Mouse (Mus musculus) stomach, postnatal 0 days (tissue): ENCODE measurements at regions not wholly inside any gene's neighbourhood (a gene's known extent, or its start where the extent isn't known, plus 50 kb on each side); places are given as distances from the start of the nearest gene placed in this dataset.
A peak's percentile ranks its signal among the peaks of the same experiment; 100 is the strongest.

Experiments used
- ATAC-seq: fragments of 200-750 bp; cut with Nextera tagmentation; 2 replicates; pipeline ENCODE4 v1.8.0; 2017; ENCODE audit not compliant: low FRiP score, low TSS enrichment
- DNase-seq: peaks from one replicate; pipeline ENCODE4 v3.0.0-alpha.2; 2016; ENCODE audit warnings: low spot score
- H3K27ac ChIP-seq: fragments of 300-500 bp; sonication (generic); replicated peaks from 2 replicates; pipeline ENCODE4 v1.5.1; 2014; ENCODE audit warnings: mild to moderate bottlenecking, control low read depth
- H3K27me3 ChIP-seq: fragments of 300-500 bp; sonication (generic); 2 replicates; pipeline ENCODE4 v1.6.1; 2014; ENCODE audit warnings: low read length; ENCODE audit not compliant: control insufficient read depth, insufficient read depth
- H3K36me3 ChIP-seq: fragments of 300-500 bp; sonication (generic); 2 replicates; pipeline ENCODE4 v1.6.1; 2014; ENCODE audit warnings: low read length, mixed read lengths; ENCODE audit not compliant: control insufficient read depth, insufficient read depth
- H3K4me1 ChIP-seq: fragments of 300-500 bp; sonication (generic); replicated peaks from 2 replicates; pipeline ENCODE4 v1.6.1; 2014; ENCODE audit warnings: antibody characterized with exemption; ENCODE audit not compliant: control insufficient read depth, insufficient read depth
- H3K4me2 ChIP-seq: fragments of 300-500 bp; sonication (generic); replicated peaks from 2 replicates; pipeline ENCODE4 v1.6.1; 2014; ENCODE audit warnings: low read depth, mild to moderate bottlenecking, control low read depth, moderate library complexity
- H3K4me3 ChIP-seq: fragments of 300-500 bp; sonication (generic); 2 replicates; pipeline ENCODE4 v1.5.1; 2014; ENCODE audit warnings: low read depth, low read length, control low read depth
- H3K9ac ChIP-seq: fragments of 300-500 bp; sonication (generic); 2 replicates; pipeline ENCODE4 v1.6.1; 2014; ENCODE audit warnings: mild to moderate bottlenecking, low read length, control low read depth, mixed read lengths
- H3K9me3 ChIP-seq: fragments of 300-500 bp; sonication (generic); 2 replicates; pipeline ENCODE4 v1.6.1; 2016; ENCODE audit warnings: low read length; ENCODE audit not compliant: control insufficient read depth
- CTCF ChIP-seq: IDR thresholded peaks from 2 replicates; pipeline ENCODE4 v1.5.1; 2016; ENCODE audit warnings: antibody characterized with exemption, low read depth, mild to moderate bottlenecking, moderate library complexity
- EP300 ChIP-seq: optimal IDR thresholded peaks from 2 replicates; pipeline ENCODE3; 2016; ENCODE audit warnings: antibody characterized with exemption
- WGBS: fragments of 180-500 bp; shearing (Covaris S2); extraction: QIAGEN DNeasy Blood & Tissue Kit; methylation state at CpG from one replicate; pipeline ENCODE4 v1.1.7; 2014; 5-methylcytosine and 5-hydroxymethylcytosine counted together

- Histone ChIP-seq H3K27me3 (no peaks in the 10 kb centered on the region), H3K4me3 (no peak overlapping the region), H3K9ac (no peak overlapping the region), H3K9me3 (no peaks in the 10 kb centered on the region), H3K4me2 (no peak overlapping the region), H3K27ac (no peak overlapping the region; the same call in 1 of the 2 replicates), H3K36me3 (no peaks in the 10 kb centered on the region), H3K4me1 (no peaks in the 10 kb centered on the region)
- DNase-seq (no peak), ATAC-seq (no peak)
- no peak for TF ChIP-seq CTCF
- WGBS: 43% methylated on average over 4 of the region's 4 CpGs
These were observed 95.3 kb upstream of the Trpm1 start for GRCm38 (mm10) chr7:64058282-64058872.

DNA sequence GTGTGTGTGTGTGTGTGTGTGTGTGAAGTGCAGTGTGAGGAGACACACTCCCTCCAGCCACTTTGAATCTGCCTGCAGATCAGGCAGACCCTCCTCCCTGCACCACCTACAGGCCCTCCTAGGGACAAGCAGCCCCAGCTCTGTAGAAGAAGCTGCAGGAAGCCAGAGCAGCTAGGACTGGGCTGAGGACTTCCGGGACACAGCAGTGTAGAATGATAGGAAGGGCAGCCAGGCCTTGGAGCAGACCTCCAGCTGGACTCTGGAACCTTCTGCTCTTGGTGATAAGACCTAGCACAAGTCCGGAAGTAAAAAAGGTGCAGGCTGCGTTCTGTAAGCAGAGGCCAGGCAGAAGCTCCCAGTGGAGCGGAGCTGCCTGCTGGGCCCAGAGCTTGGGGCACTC, 95.8 kb upstream of the Trpm1 start:
- no peaks in the 10 kb centered on the region for H3K4me1 ChIP-seq
- ATAC-seq (peak; percentile 96), DNase-seq (peak; percentile 62)
- H3K9me3 ChIP-seq: no peaks in the 10 kb centered on the region
- TF ChIP-seq EP300: no peak
- TF ChIP-seq CTCF: peak; percentile 55
- no peaks in the 10 kb centered on the region for H3K36me3 ChIP-seq
- H3K27me3 ChIP-seq: no peaks in the 10 kb centered on the region
- H3K4me2 ChIP-seq: no peak overlapping the region
- H3K27ac ChIP-seq: no peak overlapping the region; the same call in 1 of the 2 replicates
- H3K9ac ChIP-seq: no peak overlapping the region
- WGBS: 50% methylated on average over 4 of the region's 4 CpGs
- no peak overlapping the region for H3K4me3 ChIP-seq

DNA sequence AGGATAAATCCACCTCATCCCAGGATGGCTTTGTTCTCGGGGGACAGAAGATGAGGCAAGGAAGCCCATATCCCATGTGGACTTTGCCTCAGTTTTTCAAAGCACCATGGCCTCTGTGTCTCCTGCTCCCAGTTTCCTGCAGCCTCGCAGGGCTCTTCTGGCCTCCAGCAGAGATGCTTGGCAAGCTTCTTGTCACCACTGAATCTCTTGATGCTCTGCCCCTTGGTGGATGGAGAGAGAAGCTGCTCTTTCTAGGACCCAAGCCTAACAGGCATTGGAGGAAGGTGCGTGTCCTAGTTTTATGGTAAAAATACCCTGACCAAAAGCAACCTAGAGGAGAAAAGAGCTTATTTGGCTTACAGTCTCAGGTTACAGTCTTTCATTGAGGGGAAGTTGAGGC, 97.1 kb upstream of the Trpm1 start:
- H3K27me3 ChIP-seq: no peaks in the 10 kb centered on the region
- H3K9ac ChIP-seq: no peak overlapping the region
- no peak overlapping the region for H3K4me3 ChIP-seq
- no peak for DNase-seq
- no peak overlapping the region for H3K4me2 ChIP-seq
- no peaks in the 10 kb centered on the region for H3K9me3 ChIP-seq
- WGBS: 80% methylated on average over 3 of the region's 3 CpGs
- no peak overlapping the region for H3K27ac ChIP-seq
- ATAC-seq: no peak
- H3K36me3 ChIP-seq: no peaks in the 10 kb centered on the region
- H3K4me1 ChIP-seq: no peaks in the 10 kb centered on the region
- TF ChIP-seq CTCF (0 out of 2 replicates have a peak, but pooled peaks have one; percentile 20), EP300 (no peak)

DNA sequence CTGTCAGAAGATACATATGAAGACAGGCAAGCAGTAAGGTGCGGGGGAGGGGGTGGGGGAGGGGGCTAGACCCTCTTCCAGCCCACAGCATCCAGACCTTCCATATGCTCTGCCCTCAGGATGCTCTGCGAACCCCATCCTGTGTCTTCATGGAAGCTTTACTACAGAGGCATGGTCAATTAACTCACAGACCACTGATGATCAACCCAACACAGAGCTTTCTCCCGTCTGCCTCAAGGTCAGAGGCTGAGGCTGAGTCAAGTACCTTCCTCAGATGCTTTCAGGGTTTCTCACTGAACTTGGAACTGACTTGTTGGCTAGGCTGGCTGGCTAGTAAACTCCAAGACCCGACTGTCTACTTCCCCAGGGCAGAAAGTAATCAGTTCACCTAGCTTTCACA, 98.6 kb upstream of the Trpm1 start:
- no peaks in the 10 kb centered on the region for H3K36me3 ChIP-seq
- no peak for TF ChIP-seq CTCF
- no peak for TF ChIP-seq EP300
- no peak for ATAC-seq
- no peak overlapping the region for H3K4me3 ChIP-seq
- no peak for DNase-seq
- no peak overlapping the region for H3K27ac ChIP-seq
- no peaks in the 10 kb centered on the region for H3K4me1 ChIP-seq
- no peak overlapping the region for H3K9ac ChIP-seq
- H3K9me3 ChIP-seq: no peaks in the 10 kb centered on the region
- no peak overlapping the region for H3K4me2 ChIP-seq
- H3K27me3 ChIP-seq: no peaks in the 10 kb centered on the region
- WGBS: 81% methylated on average over 4 of the region's 4 CpGs

- H3K4me2 ChIP-seq: no peak overlapping the region
- 64% methylated on average over 12 of the region's 12 CpGs for WGBS
- H3K4me3 ChIP-seq: no peak overlapping the region
- ATAC-seq (no peak), DNase-seq (no peak)
- no peaks in the 10 kb centered on the region for H3K9me3 ChIP-seq
- no peak overlapping the region for H3K9ac ChIP-seq
- TF ChIP-seq CTCF (no peak), EP300 (no peak)
- H3K4me1 ChIP-seq: 0 out of 2 replicates have a peak, but pooled peaks cover 2% of the 10 kb centered on the region
- no peak overlapping the region for H3K27ac ChIP-seq
- no peaks in the 10 kb centered on the region for H3K27me3 ChIP-seq
- no peaks in the 10 kb centered on the region for H3K36me3 ChIP-seq
These were observed 99.9 kb upstream of the Trpm1 start for GRCm38 (mm10) chr7:64053766-64054165.

DNA sequence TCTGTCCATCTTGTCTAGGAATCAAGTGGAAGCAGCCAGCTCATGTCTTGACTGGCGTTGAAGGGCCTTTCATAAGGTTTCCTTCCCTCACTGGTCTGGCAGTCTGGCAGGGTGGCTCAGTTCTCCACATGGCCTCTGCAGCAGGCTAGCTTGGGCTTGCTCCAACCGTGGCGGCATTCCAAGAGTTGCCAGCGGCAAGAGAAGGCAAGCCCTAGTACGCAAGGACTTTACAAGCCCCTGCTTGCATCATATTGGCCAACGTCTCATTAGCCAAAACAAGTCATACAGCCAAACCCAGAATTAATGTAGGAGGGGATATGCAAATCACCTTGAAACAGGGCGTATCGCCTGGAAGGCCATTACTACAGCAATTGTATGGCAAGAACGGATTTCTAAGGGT, 101.2 kb upstream of the Trpm1 start:
- DNase-seq: no peak
- 79% methylated on average over 9 of the region's 9 CpGs for WGBS
- Histone ChIP-seq H3K4me2 (no peak overlapping the region), H3K4me1 (0 out of 2 replicates have a peak, but pooled peaks cover 5% of the 10 kb centered on the region), H3K9me3 (no peaks in the 10 kb centered on the region), H3K27ac (no peak overlapping the region; the same call in 1 of the 2 replicates), H3K27me3 (no peaks in the 10 kb centered on the region), H3K9ac (no peak overlapping the region), H3K4me3 (no peak overlapping the region), H3K36me3 (no peaks in the 10 kb centered on the region)
- TF ChIP-seq EP300: no peak
- no peak for ATAC-seq
